Mouse (Mus musculus) cerebellum, adult 9-11 months (tissue): ENCODE results near the gene Ttc9b.

Source experiments
- DNase-seq: peaks from one replicate; pipeline ENCODE4 v3.0.0; 2022

Ttc9b gene

DNA sequence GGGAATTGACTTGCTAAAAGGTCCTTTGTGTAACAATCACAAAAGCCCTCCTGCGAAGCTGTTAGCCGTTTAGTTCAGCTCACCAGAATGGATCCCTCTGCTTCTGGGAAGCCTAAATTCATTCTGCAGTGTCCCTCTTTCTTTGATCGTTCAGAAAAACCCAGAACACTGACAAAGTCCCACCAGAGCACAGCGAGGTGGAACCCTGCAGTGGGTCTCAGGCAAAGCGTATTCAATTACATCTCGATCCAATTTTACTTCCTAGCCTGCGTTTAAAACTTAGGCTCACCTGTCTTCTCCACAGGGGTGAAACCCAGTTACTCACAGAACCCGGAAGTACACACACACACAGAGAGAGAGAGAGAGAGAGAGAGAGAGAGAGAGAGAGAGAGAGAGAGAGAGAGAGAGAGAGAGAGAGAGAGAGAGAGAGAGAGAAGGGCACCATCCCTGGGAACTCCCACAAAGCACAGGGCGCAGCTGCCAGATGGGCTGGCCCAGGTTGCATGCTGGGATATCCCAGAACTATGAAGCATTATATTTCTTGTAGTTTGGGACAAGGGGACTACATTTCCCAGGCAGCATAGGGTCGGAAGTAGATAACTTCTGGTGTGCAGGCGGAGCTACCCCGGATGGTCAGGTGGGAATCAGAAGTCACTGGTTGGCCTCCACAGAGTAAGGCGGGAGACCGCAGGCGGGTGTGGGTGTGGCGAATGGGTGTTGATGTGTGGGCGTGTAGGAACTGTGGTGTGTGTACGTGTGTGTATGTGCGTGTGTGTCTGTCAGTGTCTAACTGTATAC, 35.3 kb downstream of the Ttc9b start, which contains the start of gene Zfp607b:
Zfp607b (plus strand) TSS at position 526 of the 798 bp plus-strand sequence.
- DNase-seq: peak; percentile 97

GRCm38 (mm10) chr7:27691076-27691475, 37.4 kb downstream of the Ttc9b start:
- DNase-seq: peak; percentile 50

GRCm38 (mm10) chr7:27696711-27697110, 43.0 kb downstream of the Ttc9b start:
- no peak for DNase-seq
